Mouse (Mus musculus) ES-E14 (cell line): ENCODE results near the gene Kcnh1. TPM values are rescaled to one million over a fixed set of nuclear protein-coding genes. Genes with fewer than 3 reads are reported as not detected.

Source experiments
- DNase-seq: peaks from one replicate; pipeline ENCODE4 v3.0.0-alpha.2; 2013; ENCODE audit warnings: low read depth, low spot score
- H3K27ac ChIP-seq: 2 replicates; pipeline ENCODE4 v1.5.1; 2012; ENCODE audit warnings: low read depth, mild to moderate bottlenecking, low read length, moderate library complexity, mixed read lengths; ENCODE audit not compliant: poor library complexity, insufficient read depth, severe bottlenecking
- H3K36me3 ChIP-seq: 2 replicates; pipeline ENCODE4 v1.6.1; 2012; ENCODE audit warnings: mild to moderate bottlenecking, low read length, moderate library complexity, mixed read lengths; ENCODE audit not compliant: control insufficient read depth, poor library complexity, insufficient read depth, severe bottlenecking
- H3K4me1 ChIP-seq, 2 experiments: fragments of 150-350 bp in 1 of 2; sonication (generic) in 1 of 2; 2 replicates each; pipeline ENCODE4 v1.6.1; 2012; ENCODE audit warnings: low read length in 2 of 2, mild to moderate bottlenecking in 1 of 2, mixed read lengths in 1 of 2; ENCODE audit not compliant: control insufficient read depth in 2 of 2, insufficient read depth in 2 of 2, poor library complexity in 1 of 2
- H3K4me3 ChIP-seq, 2 experiments: fragments of 150-350 bp in 1 of 2; sonication (generic) in 1 of 2; 2 replicates each; pipeline ENCODE4 v1.5.1; 2012; ENCODE audit warnings: low read length in 2 of 2, low read depth in 1 of 2, mild to moderate bottlenecking in 1 of 2, mixed read lengths in 1 of 2; ENCODE audit not compliant: insufficient read depth in 1 of 2, poor library complexity in 1 of 2, severe bottlenecking in 1 of 2
- H3K9ac ChIP-seq: 2 replicates; pipeline ENCODE4 v1.6.1; 2012; ENCODE audit warnings: low read depth, mild to moderate bottlenecking, low read length, mixed read lengths; ENCODE audit not compliant: poor library complexity, insufficient read depth, severe bottlenecking
- H3K9me3 ChIP-seq: fragments of 150-350 bp; sonication (generic); 2 replicates; pipeline ENCODE4 v1.6.1; 2012; ENCODE audit warnings: low read depth, mild to moderate bottlenecking, low read length; ENCODE audit not compliant: control insufficient read depth, insufficient read depth
- CHD2 ChIP-seq: IDR thresholded peaks from 2 replicates; pipeline ENCODE4 v1.6.1; 2014; ENCODE audit warnings: mild to moderate bottlenecking, low read depth, low read length, inconsistent platforms
- HCFC1 ChIP-seq: IDR thresholded peaks from 2 replicates; pipeline ENCODE4 v1.6.1; 2012; ENCODE audit warnings: low read length, inconsistent platforms, borderline replicate concordance; ENCODE audit not compliant: insufficient read depth
- MAFK ChIP-seq: IDR thresholded peaks from 2 replicates; pipeline ENCODE4 v1.6.1; 2014; ENCODE audit warnings: mild to moderate bottlenecking, low read depth, low read length, inconsistent platforms; ENCODE audit not compliant: insufficient read depth
- ZC3H11A ChIP-seq: IDR thresholded peaks from 2 replicates; pipeline ENCODE4 v1.6.1; 2012; ENCODE audit warnings: low read depth, mild to moderate bottlenecking, inconsistent platforms, low read length, borderline replicate concordance
- ZNF384 ChIP-seq: IDR thresholded peaks from 2 replicates; pipeline ENCODE4 v1.6.1; 2012; ENCODE audit warnings: low read depth, low read length, inconsistent platforms
- in situ Hi-C, 2 experiments: fragments of 600-800 bp; cut with MboI; formaldehyde crosslinking; loops; one replicate each; pipeline ENCODE4 v1.15.1; 2025; ENCODE audit warnings: low sequenced_read_pairs in 2 of 2, inconsistent platforms in 1 of 2; ENCODE audit not compliant: unreplicated experiment in 2 of 2
- total RNA-seq: library from RNA; depleted of rRNA; stranded (reverse); fragments of 300-350 nt; gene quantifications from 2 replicates; pipeline ENCODE4 v1.2.3, GENCODE M21; 2012

Gene Kcnh1
- total RNA-seq, 1 experiment = 0.71 TPM

- in situ Hi-C loops = no loop called here
- Histone ChIP-seq H3K27ac (no peak overlapping the region), H3K9ac (no peak overlapping the region), H3K36me3 (no peaks in the 10 kb centered on the region), H3K9me3 (no peaks in the 10 kb centered on the region), H3K4me3 (no peak overlapping the region), H3K4me1 (no peaks in the 10 kb centered on the region)
- no peak for DNase-seq
- TF ChIP-seq HCFC1 (no peak), ZC3H11A (no peak), CHD2 (no peak), ZNF384 (no peak), MAFK (no peak)
Measured at GRCm38 (mm10) chr1:192212448-192212847, 21.9 kb downstream of the Kcnh1 start.

- no peak overlapping the region for H3K4me3 ChIP-seq
- TF ChIP-seq ZNF384 (no peak), ZC3H11A (no peak), MAFK (no peak), CHD2 (no peak), HCFC1 (no peak)
- H3K4me1 ChIP-seq = no peaks in the 10 kb centered on the region; a peak in 1 of 4 replicates
- H3K27ac ChIP-seq = no peak overlapping the region
- no peaks in the 10 kb centered on the region for H3K9me3 ChIP-seq
- in situ Hi-C loops = no loop called here
- H3K9ac ChIP-seq = no peak overlapping the region
- H3K36me3 ChIP-seq = no peaks in the 10 kb centered on the region
- no peak for DNase-seq
Measured at GRCm38 (mm10) chr1:192214666-192215065, 24.1 kb downstream of the Kcnh1 start.

GRCm38 (mm10) chr1:192220156-192220555 is 29.6 kb downstream of the Kcnh1 start:
- no peak for TF ChIP-seq MAFK
- no peak for TF ChIP-seq ZNF384
- TF ChIP-seq ZC3H11A = no peak
- TF ChIP-seq CHD2 = no peak
- TF ChIP-seq HCFC1 = no peak
- Histone ChIP-seq H3K4me1 (peaks cover 0 to 2% of the 10 kb centered on the region in 2 experiments; a peak in 1 of 4 replicates), H3K27ac (no peak overlapping the region), H3K36me3 (no peaks in the 10 kb centered on the region), H3K4me3 (no peak overlapping the region), H3K9ac (no peak overlapping the region), H3K9me3 (no peaks in the 10 kb centered on the region)
- no peak for DNase-seq
- in situ Hi-C loops = no loop called here

- TF ChIP-seq HCFC1 (no peak), ZNF384 (no peak), MAFK (no peak), CHD2 (no peak), ZC3H11A (no peak)
- Histone ChIP-seq H3K4me1 (peaks cover 0 to 2% of the 10 kb centered on the region in 2 experiments; a peak in 1 of 4 replicates), H3K27ac (no peak overlapping the region), H3K9me3 (no peaks in the 10 kb centered on the region), H3K9ac (no peak overlapping the region), H3K4me3 (no peak overlapping the region), H3K36me3 (no peaks in the 10 kb centered on the region)
- DNase-seq = no peak
- in situ Hi-C loops = no loop called here
Measured at GRCm38 (mm10) chr1:192224161-192224560, 33.6 kb downstream of the Kcnh1 start.

GRCm38 (mm10) chr1:192232696-192233095 is 42.1 kb downstream of the Kcnh1 start:
- H3K9ac ChIP-seq = no peak overlapping the region
- no peaks in the 10 kb centered on the region for H3K4me1 ChIP-seq
- no peak overlapping the region for H3K27ac ChIP-seq
- TF ChIP-seq HCFC1 (no peak), CHD2 (no peak), ZNF384 (no peak), MAFK (no peak), ZC3H11A (no peak)
- no peaks in the 10 kb centered on the region for H3K9me3 ChIP-seq
- in situ Hi-C loops = no loop called here
- H3K4me3 ChIP-seq = no peak overlapping the region
- no peak for DNase-seq
- H3K36me3 ChIP-seq = no peaks in the 10 kb centered on the region
